Mouse (Mus musculus): ENCODE measurements around the gene Mybpc3. TPM values are rescaled to one million over a fixed set of nuclear protein-coding genes. Genes with fewer than 3 reads are reported as not detected.

The Mybpc3 gene
- 0.02 TPM in 1 of 2 replicates, not detected in the other for polyA plus RNA-seq (2012; rRNA removed)

GRCm38 (mm10) chr2:91117585-91118275 lies at the start of gene Mybpc3:
TSS of gene Mybpc3 (plus strand) at chr2:91118144.

GRCm38 (mm10) chr2:91070076-91070800 lies 47.7 kb upstream of the Mybpc3 start, which contains the start of gene Slc39a13:
TSS of gene Slc39a13 (minus strand) at chr2:91070417.

DNA sequence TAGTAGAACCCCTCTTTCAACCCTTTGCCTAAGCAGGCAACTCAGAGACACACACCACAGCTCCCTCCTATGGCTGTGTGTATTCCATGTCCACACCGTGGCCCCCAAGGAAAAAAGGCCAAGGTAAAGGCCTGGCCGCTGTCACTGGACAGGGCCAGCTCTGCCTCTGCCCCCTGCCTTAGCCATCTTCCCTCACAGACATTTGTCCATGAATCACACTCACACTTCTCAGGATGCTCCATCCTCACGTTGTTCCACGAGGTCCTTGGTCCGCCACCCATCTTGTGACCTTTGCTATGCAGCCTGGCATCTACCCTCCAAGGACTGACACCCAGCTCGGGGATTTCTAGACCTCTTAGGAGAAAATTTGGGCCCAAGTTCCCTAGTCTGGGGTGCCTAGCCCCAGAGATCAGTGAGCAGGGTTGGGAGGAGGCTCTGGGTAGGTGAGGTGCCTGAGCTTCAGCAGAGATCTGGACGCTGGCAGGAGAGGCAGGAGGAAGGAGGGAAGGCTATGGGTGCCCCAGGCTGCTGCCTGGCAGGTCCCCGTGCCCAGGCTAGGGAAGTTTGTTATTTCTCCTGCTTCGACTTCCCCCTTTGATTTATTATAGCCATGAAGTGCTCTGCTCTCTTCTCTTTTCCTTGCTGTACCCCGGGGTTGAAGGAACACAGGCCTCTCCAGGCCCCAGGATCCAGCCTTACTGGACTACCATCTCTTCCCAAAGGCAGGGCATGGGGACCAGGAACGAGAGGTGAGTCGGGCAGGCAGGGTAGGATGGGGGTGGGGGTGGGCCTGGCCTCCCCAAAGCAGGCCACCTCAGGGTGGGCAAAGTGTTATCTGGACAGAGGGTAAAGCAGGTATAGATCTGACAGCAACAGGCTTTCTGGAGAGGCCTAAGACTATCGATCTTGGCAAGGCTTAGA lies 35.9 kb upstream of the Mybpc3 start, which contains the start of gene Spi1:
Gene Spi1, plus strand, starts transcription at position 616 of the 921 bp plus-strand sequence.

GRCm38 (mm10) chr2:91183711-91184405 lies 65.9 kb downstream of the Mybpc3 start, which contains the start of gene Madd:
TSS of gene Madd (minus strand) at chr2:91183837.

Other genes starting within 250 kb of the Mybpc3 start
- gene C1qtnf4, start 232.3 kb upstream of the Mybpc3 start, polyA plus RNA-seq (2012; rRNA removed) = 7.9 and 10.7 TPM in 2 replicates
- 10.0 and 11.1 TPM in 2 replicates for gene Kbtbd4, start 213.4 kb upstream of the Mybpc3 start, polyA plus RNA-seq (2012; rRNA removed)
- gene Ndufs3, start 213.3 kb upstream of the Mybpc3 start, polyA plus RNA-seq (2012; rRNA removed) = 128 and 136 TPM in 2 replicates
- gene Celf1, start 177.8 kb upstream of the Mybpc3 start, polyA plus RNA-seq (2012; rRNA removed) = 36.7 and 43.2 TPM in 2 replicates
- gene Rapsn, start 82.5 kb upstream of the Mybpc3 start, polyA plus RNA-seq (2012; rRNA removed) = 0.41 and 0.86 TPM in 2 replicates
- 59.8 and 61.7 TPM in 2 replicates for gene Psmc3, start 64.1 kb upstream of the Mybpc3 start, polyA plus RNA-seq (2012; rRNA removed)
- 46.1 TPM in 2 replicates for gene Slc39a13, start 47.7 kb upstream of the Mybpc3 start, polyA plus RNA-seq (2012; rRNA removed)
- gene Spi1, start 35.8 kb upstream of the Mybpc3 start, polyA plus RNA-seq (2012; rRNA removed) = 15.6 and 22.3 TPM in 2 replicates
- gene Madd, start 65.7 kb downstream of the Mybpc3 start, polyA plus RNA-seq (2012; rRNA removed) = 16.8 and 17.6 TPM in 2 replicates
- 28.8 and 38.4 TPM in 2 replicates for gene Nr1h3, start 84.7 kb downstream of the Mybpc3 start, polyA plus RNA-seq (2012; rRNA removed)
- 21.2 and 23.3 TPM in 2 replicates for gene Acp2, start 84.7 kb downstream of the Mybpc3 start, polyA plus RNA-seq (2012; rRNA removed)
- gene Ddb2, start 118.8 kb downstream of the Mybpc3 start, polyA plus RNA-seq (2012; rRNA removed) = 8.8 and 10.1 TPM in 2 replicates
- 15.4 and 18.1 TPM in 2 replicates for gene Pacsin3, start 137.8 kb downstream of the Mybpc3 start, polyA plus RNA-seq (2012; rRNA removed)
- gene Arfgap2, start 146.8 kb downstream of the Mybpc3 start, polyA plus RNA-seq (2012; rRNA removed) = 27.0 and 34.0 TPM in 2 replicates

Measured in colon, adult 2 months (tissue).